Comparison of ENCODE assay signal across 15 mouse cellular contexts in the genomic region with DNA sequence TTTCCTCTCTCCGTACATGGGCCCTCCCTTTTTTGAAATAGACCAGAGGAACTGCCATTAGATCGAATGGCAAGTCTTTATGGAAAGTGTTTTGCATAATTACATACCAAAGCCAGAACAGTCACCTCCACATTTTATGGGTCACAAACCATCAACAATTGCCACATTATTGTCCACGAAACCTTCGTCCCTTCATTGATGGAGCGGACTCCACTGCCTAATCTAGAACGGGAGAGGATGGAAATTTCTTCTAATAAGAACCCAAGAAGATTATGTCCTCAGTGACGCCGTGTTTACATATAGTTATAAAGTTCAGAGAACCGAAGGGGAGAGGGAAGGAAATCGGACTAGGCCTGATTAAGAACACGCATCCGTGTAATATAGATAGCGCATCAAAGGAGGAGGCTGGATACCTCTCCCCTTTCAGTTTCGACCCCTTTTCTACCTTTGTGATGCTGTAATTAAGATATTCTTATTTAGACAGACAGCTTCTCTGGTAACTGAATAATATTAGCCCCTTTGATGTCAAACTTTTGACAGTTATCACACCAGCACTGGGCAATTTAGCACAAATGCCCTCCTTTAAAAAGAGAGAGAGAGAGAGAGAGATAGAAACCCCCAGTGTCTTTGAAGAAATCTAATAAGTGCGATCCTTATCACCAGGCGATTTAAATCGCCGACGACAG. TPM values are rescaled to one million over a fixed set of nuclear protein-coding genes. Genes with fewer than 3 reads are reported as not detected.
A peak's percentile ranks its signal among the peaks of the same experiment; 100 is the strongest.
DNase-seq lines count a peak whose midpoint lies in the region; ATAC-seq and TF ChIP-seq lines count a peak whose summit lies in the region.
"Had no signal": no experiment of that assay in that cellular context is flagged by ENCODE, and none has a peak within 500 bp of the region (broad histone marks: within the 10 kb centered on the region; RNA-seq: fewer than 3 reads in every experiment).

No protein-coding gene starts in this region.

- no peak for TF ChIP-seq CTCF in lung, embryonic 14.5 days (IDR thresholded peaks at IDR 0.05; ENCODE audit: low read depth)

- H3K4me2 ChIP-seq in lung, embryonic 14.5 days: 0 out of 2 replicates have a peak overlapping the region, but pooled peaks have one; percentile 93
- peak overlapping the region; percentile 53; the same call in 1 of the 2 replicates for H3K4me2 ChIP-seq in midbrain, embryonic 14.5 days (ENCODE audit: low read length)

- ATAC-seq in lung, embryonic 14.5 days (ENCODE audit: insufficient read depth): no peak
- ATAC-seq in midbrain, embryonic 14.5 days (ENCODE audit: low FRiP score, low TSS enrichment): no peak
- no peak for ATAC-seq in erythroblast, adult 5-6 weeks (replicated peaks; ENCODE audit: low FRiP score, poor library complexity, severe bottlenecking)
- no peak for ATAC-seq in cerebellum, adult (ENCODE audit: insufficient number of reproducible peaks, low FRiP score, low TSS enrichment)
- ATAC-seq: activated CD4-positive, CD25-positive, alpha-beta regulatory T cell, adult 4 months had no signal

- no peak for DNase-seq in lung, embryonic 14.5 days
- DNase-seq in lung, adult 18-20 months: no peak
- peak; percentile 40 for DNase-seq in hindbrain, embryonic 10.5 days (ENCODE audit: low spot score)
- DNase-seq in midbrain, embryonic 14.5 days: peak; percentile 49
- no peak for DNase-seq in liver
- DNase-seq in urinary bladder, adult 2 months (ENCODE audit: low spot score): no peak
- DNase-seq: cerebellum, adult 8-10 months; gastrocnemius, postnatal 36 days had no signal

- peaks cover 63% of the 10 kb centered on the region for H3K27me3 ChIP-seq in lung, embryonic 14.5 days (ENCODE audit: insufficient read depth, low read length)
- H3K27me3 ChIP-seq in hindbrain, embryonic 10.5 days (ENCODE audit: insufficient read depth, poor library complexity, severe bottlenecking): peaks cover 99% of the 10 kb centered on the region
- H3K27me3 ChIP-seq in midbrain, embryonic 14.5 days (ENCODE audit: control insufficient read depth, insufficient read depth, low read length): peaks cover 95% of the 10 kb centered on the region

- H3K27ac ChIP-seq in lung, embryonic 14.5 days (ENCODE audit: low read depth): no peak overlapping the region
- peak overlapping the region; percentile 93 for H3K27ac ChIP-seq in hindbrain, embryonic 10.5 days
- H3K27ac ChIP-seq in midbrain, embryonic 14.5 days (replicated peaks; ENCODE audit: low read depth, low read length): peak overlapping the region; percentile 70
- H3K27ac ChIP-seq: limb, embryonic 13.5 days; lung, embryonic 15.5 days had no signal

- no peak overlapping the region for H3K9ac ChIP-seq in lung, embryonic 14.5 days
- no peak overlapping the region for H3K9ac ChIP-seq in midbrain, embryonic 14.5 days (replicated peaks; ENCODE audit: low read length)
- H3K9ac ChIP-seq: limb, embryonic 13.5 days; lung, embryonic 15.5 days had no signal

- no peak overlapping the region for H3K4me3 ChIP-seq in lung, embryonic 14.5 days (ENCODE audit: low read depth, low read length)
- peak overlapping the region; percentile 58 for H3K4me3 ChIP-seq in hindbrain, embryonic 10.5 days
- H3K4me3 ChIP-seq in midbrain, embryonic 14.5 days (replicated peaks; ENCODE audit: low read depth, low read length): no peak overlapping the region
- H3K4me3 ChIP-seq: erythroblast, embryonic 14.5 days had no signal

- 45% methylated on average over 19 of the region's 19 CpGs for WGBS in lung, embryonic 14.5 days
- 3% methylated on average over 19 of the region's 19 CpGs for WGBS in hindbrain, embryonic 10.5 days
- 2% methylated on average over 19 of the region's 19 CpGs for WGBS in midbrain, embryonic 14.5 days

- H3K36me3 ChIP-seq in lung, embryonic 14.5 days (ENCODE audit: insufficient read depth): no peaks in the 10 kb centered on the region
- H3K36me3 ChIP-seq in hindbrain, embryonic 10.5 days: no peaks in the 10 kb centered on the region
- H3K36me3 ChIP-seq in midbrain, embryonic 14.5 days (ENCODE audit: control insufficient read depth, insufficient read depth, low read length): no peaks in the 10 kb centered on the region
- H3K36me3 ChIP-seq: G1E; limb, embryonic 13.5 days; lung, embryonic 15.5 days had no signal

- H3K4me1 ChIP-seq in lung, embryonic 14.5 days (ENCODE audit: insufficient read depth): no peaks in the 10 kb centered on the region
- peaks cover 98% of the 10 kb centered on the region for H3K4me1 ChIP-seq in hindbrain, embryonic 10.5 days (replicated peaks)
- H3K4me1 ChIP-seq in midbrain, embryonic 14.5 days (ENCODE audit: control insufficient read depth, insufficient read depth, low read length): peaks cover 7% of the 10 kb centered on the region; the same call in 1 of the 2 replicates

- H3K9me3 ChIP-seq in lung, embryonic 14.5 days (ENCODE audit: low read depth, low read length): no peaks in the 10 kb centered on the region
- no peaks in the 10 kb centered on the region for H3K9me3 ChIP-seq in hindbrain, embryonic 10.5 days
- no peaks in the 10 kb centered on the region for H3K9me3 ChIP-seq in midbrain, embryonic 14.5 days (ENCODE audit: control insufficient read depth, low read length)
- H3K9me3 ChIP-seq: limb, embryonic 13.5 days; lung, embryonic 15.5 days had no signal

RNA-seq across cellular contexts. Expression of a gene that starts 36.9 kb away (rescaled TPM):
- 142 and 146 TPM in 2 replicates for polyA plus RNA-seq in lung, embryonic 14.5 days (2014; fragmentation: Nextera tagmentation; extraction: Ambion mirVana)
- 83.4 and 86.4 TPM in 2 replicates for polyA plus RNA-seq in hindbrain, embryonic 10.5 days (2016; fragmentation: Nextera tagmentation; extraction: Ambion mirVana)
- polyA plus RNA-seq in midbrain, embryonic 14.5 days (2014; fragmentation: Nextera tagmentation; extraction: Ambion mirVana): 113 and 120 TPM in 2 replicates
- not detected in 2 replicates for total RNA-seq in erythroblast, adult 5-6 weeks (2015; ENCODE audit: low replicate concordance)
- not detected in 2 replicates for total RNA-seq in erythroblast, adult 5-6 weeks (2017; ENCODE audit: low replicate concordance)
- polyA plus RNA-seq in urinary bladder, adult 2 months (2012; rRNA removed): 118 and 128 TPM in 2 replicates
- polyA plus RNA-seq: activated CD4-positive, CD25-positive, alpha-beta regulatory T cell, adult 4 months; erythroblast, embryonic 14.5 days; G1E had no signal

Comparison
In these comparisons a context has a peak if more than half of its experiments do, and no peak if none do; other contexts are left out.
1. DNase-seq: peak in hindbrain, embryonic 10.5 days (single experiment) and midbrain, embryonic 14.5 days (single experiment); none in lung, embryonic 14.5 days (single experiment), lung, adult 18-20 months (0 of 2), liver (single experiment) and urinary bladder, adult 2 months (single experiment).